Mouse (Mus musculus) liver, embryonic 14.5 days (tissue): ENCODE data around the gene Metrn. TPM values are rescaled to one million over a fixed set of nuclear protein-coding genes. Genes with fewer than 3 reads are reported as not detected.

ENCODE experiments used
- ATAC-seq: fragments of 200-750 bp; cut with Nextera tagmentation; 2 replicates; pipeline ENCODE4 v1.8.0; 2017; ENCODE audit warnings: moderate number of reproducible peaks, mild to moderate bottlenecking, moderate library complexity; ENCODE audit not compliant: insufficient read depth
- DNase-seq, 3 experiments: peaks; one replicate each; pipeline ENCODE4 v3.0.0-alpha.2; 2012 to 2013; ENCODE audit warnings: low read depth in 3 of 3, low spot score in 3 of 3
- H3K27ac ChIP-seq: fragments of 300-500 bp; sonication (generic); 2 replicates; pipeline ENCODE4 v1.5.1; 2014; ENCODE audit warnings: moderate library complexity, mild to moderate bottlenecking, control low read depth, inconsistent platforms
- H3K27me3 ChIP-seq: fragments of 300-500 bp; sonication (generic); 2 replicates; pipeline ENCODE4 v1.6.1; 2014; ENCODE audit warnings: mild to moderate bottlenecking, low read length, moderate library complexity; ENCODE audit not compliant: control insufficient read depth, insufficient read depth
- H3K36me3 ChIP-seq: fragments of 300-500 bp; sonication (generic); replicated peaks from 2 replicates; pipeline ENCODE4 v1.6.1; 2014; ENCODE audit warnings: low read depth; ENCODE audit not compliant: control insufficient read depth, insufficient read depth
- H3K4me1 ChIP-seq, 2 experiments: fragments of 200-500 bp in 1 of 2; fragments of 300-500 bp in 1 of 2; sonication (generic) in 1 of 2; replicated peaks; 2 replicates each; pipeline ENCODE4 v1.6.1; 2012 to 2014; ENCODE audit warnings: antibody characterized with exemption in 1 of 2, inconsistent platforms in 1 of 2, low read length in 1 of 2; ENCODE audit not compliant: control insufficient read depth in 2 of 2, insufficient read depth in 2 of 2
- H3K4me2 ChIP-seq: fragments of 300-500 bp; sonication (generic); 2 replicates; pipeline ENCODE4 v1.6.1; 2014; ENCODE audit warnings: low read depth, mild to moderate bottlenecking, control low read depth, moderate library complexity
- H3K4me3 ChIP-seq, 2 experiments: fragments of 200-500 bp in 1 of 2; fragments of 300-500 bp in 1 of 2; sonication (generic) in 1 of 2; 2 replicates each; pipeline ENCODE4 v1.5.1; 2012 to 2014; ENCODE audit warnings: low read depth in 2 of 2, low read length in 2 of 2, mild to moderate bottlenecking in 2 of 2, control low read depth in 1 of 2, inconsistent platforms in 1 of 2, moderate library complexity in 1 of 2; ENCODE audit not compliant: insufficient read depth in 1 of 2
- H3K9ac ChIP-seq: fragments of 300-500 bp; sonication (generic); replicated peaks from 2 replicates; pipeline ENCODE4 v1.6.1; 2014; ENCODE audit warnings: mild to moderate bottlenecking, control low read depth, moderate library complexity
- H3K9me3 ChIP-seq: fragments of 300-500 bp; sonication (generic); 2 replicates; pipeline ENCODE4 v1.6.1; 2016; ENCODE audit warnings: low read length, mixed read lengths; ENCODE audit not compliant: control insufficient read depth
- CTCF ChIP-seq: IDR thresholded peaks from 2 replicates; pipeline ENCODE4 v1.5.1; 2016; ENCODE audit warnings: antibody characterized with exemption, low read depth, control low read depth
- EP300 ChIP-seq: IDR thresholded peaks from 2 replicates; pipeline ENCODE4 v1.6.1; 2016; ENCODE audit warnings: antibody characterized with exemption, low read depth
- WGBS: fragments of 180-500 bp; shearing (Covaris S2); extraction: QIAGEN DNeasy Blood & Tissue Kit; methylation state at CpG from one replicate; pipeline ENCODE4 v1.1.7; 2014; ENCODE audit not compliant: insufficient replicate concordance; 5-methylcytosine and 5-hydroxymethylcytosine counted together
- polyA plus RNA-seq, 2 experiments: library from polyadenylated mRNA; depleted of rRNA in 1 of 2; stranded (reverse) in 1 of 2; unstranded in 1 of 2; fragments of >200 nt; fragmentation: Nextera tagmentation in 1 of 2; extraction: Ambion mirVana in 1 of 2; gene quantifications; 2 replicates each; pipeline versions ENCODE4 v1.2.1 to v1.2.3; 2012 to 2014

The Metrn gene
- polyA plus RNA-seq, 2 experiments = 4.1 to 20.3 TPM

DNA sequence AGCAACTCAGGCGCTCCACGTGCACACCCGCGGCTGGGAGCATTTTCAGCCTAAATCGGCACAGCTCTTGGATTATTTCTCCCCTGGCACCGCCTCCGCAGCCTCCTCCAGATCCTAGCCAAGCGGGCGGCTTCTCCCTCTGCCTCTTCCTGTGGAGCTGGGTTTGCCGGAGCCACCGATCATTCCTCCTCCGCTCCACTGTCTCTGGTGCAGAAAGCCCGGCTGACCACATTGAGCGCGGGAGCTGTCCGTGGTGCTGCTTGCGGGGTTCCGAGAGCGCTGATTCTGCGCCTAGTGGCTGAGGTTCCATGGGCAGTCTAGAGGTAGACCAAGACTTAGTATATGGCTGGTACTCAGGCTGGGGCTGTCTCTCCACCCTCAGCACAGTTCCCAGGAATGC lies 16.5 kb upstream of the Metrn start:
- no peak overlapping the region for H3K27ac ChIP-seq
- TF ChIP-seq EP300 (no peak), CTCF (peak; percentile 74)
- H3K4me3 ChIP-seq = no peak overlapping the region
- H3K4me1 ChIP-seq = no peaks in the 10 kb centered on the region
- 4% methylated on average over 20 of the region's 20 CpGs for WGBS
- H3K9ac ChIP-seq = no peak overlapping the region
- peaks cover 42% of the 10 kb centered on the region for H3K27me3 ChIP-seq
- no peaks in the 10 kb centered on the region for H3K9me3 ChIP-seq
- ATAC-seq (no peak), DNase-seq (peak in 1 of 3 experiments; percentile 52)
- H3K36me3 ChIP-seq = no peaks in the 10 kb centered on the region
- H3K4me2 ChIP-seq = no peak overlapping the region

DNA sequence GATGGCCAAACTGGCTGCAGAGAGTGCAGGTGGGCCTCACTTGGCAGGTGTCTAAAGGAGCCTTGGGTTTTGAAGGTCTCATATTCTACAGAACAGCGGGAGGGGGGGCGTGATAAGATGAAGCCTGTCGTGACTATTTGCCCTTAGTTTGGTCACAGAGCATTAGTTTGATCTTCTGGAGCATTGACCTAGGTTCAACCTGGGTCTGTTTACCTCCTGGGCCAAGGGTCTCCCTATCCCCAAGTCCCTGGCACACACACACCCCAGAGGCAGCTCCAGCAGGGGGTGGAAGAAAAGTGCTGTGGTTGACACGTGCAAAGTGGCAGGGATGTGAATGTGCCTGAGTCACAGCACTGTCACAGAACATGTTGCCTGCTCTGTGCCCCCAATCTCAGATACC lies 14.0 kb upstream of the Metrn start:
- no peak overlapping the region for H3K4me3 ChIP-seq
- H3K4me2 ChIP-seq = no peak overlapping the region
- H3K4me1 ChIP-seq = no peaks in the 10 kb centered on the region
- H3K36me3 ChIP-seq = no peaks in the 10 kb centered on the region
- no peak for TF ChIP-seq CTCF
- TF ChIP-seq EP300 = no peak
- no peak overlapping the region for H3K27ac ChIP-seq
- no peaks in the 10 kb centered on the region for H3K9me3 ChIP-seq
- DNase-seq (no peak), ATAC-seq (no peak)
- H3K9ac ChIP-seq = no peak overlapping the region
- 45% methylated on average over 4 of the region's 4 CpGs for WGBS
- H3K27me3 ChIP-seq = peaks cover 43% of the 10 kb centered on the region

DNA sequence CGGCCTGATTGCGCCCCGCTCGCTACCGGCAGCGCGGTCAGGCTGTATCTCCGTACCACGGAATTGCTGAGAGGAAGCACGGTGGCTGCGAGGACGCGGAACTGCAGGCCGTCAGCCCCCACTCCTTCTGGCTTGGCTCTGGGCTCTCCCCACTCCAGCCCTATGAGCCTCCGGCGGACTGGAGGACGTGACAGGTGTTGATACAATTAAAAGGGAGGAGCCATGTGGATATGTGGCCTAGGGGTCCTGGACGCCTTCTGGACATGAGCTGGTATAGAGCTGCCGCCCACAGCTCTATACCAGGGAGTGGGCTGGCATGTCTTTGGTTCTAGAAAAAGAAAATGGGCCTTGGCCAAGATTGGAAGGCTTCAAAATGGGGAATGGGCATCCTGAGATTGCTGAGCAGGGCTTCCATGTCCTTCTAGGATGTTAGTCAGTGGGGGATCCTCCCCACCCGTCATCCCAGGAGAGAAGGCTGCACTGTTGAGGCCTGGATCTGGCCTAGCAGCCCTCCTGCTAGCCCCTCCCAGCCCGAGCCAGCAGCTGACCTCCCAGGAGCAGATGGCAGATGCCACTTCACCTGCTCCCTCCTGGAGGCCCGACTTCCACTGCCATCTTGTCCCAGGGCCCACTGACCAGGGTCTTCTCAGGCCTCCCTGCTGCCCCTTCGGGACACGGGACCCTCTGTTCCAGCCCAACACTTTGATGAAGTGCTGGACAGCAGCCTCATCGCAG lies 12.8 kb upstream of the Metrn start:
- no peaks in the 10 kb centered on the region for H3K9me3 ChIP-seq
- H3K27me3 ChIP-seq = peaks cover 43% of the 10 kb centered on the region
- H3K4me3 ChIP-seq = peak overlapping the region; percentile 15 to 53; a peak in 3 of 4 replicates
- 10% methylated on average over 25 of the region's 25 CpGs for WGBS
- no peak overlapping the region for H3K9ac ChIP-seq
- TF ChIP-seq EP300 (no peak), CTCF (no peak)
- no peak overlapping the region for H3K27ac ChIP-seq
- ATAC-seq = no peak
- no peaks in the 10 kb centered on the region for H3K36me3 ChIP-seq
- H3K4me1 ChIP-seq = no peaks in the 10 kb centered on the region
- DNase-seq = no peak
- H3K4me2 ChIP-seq = peak overlapping the region; percentile 61

- 1% methylated on average over 93 of the region's 100 CpGs for WGBS
- H3K27me3 ChIP-seq = peaks cover 43% of the 10 kb centered on the region
- peak within 1 kb of the TSS; percentile 61 for H3K4me2 ChIP-seq
- H3K36me3 ChIP-seq = no peaks in the 10 kb centered on the region
- DNase-seq (no peak), ATAC-seq (peak; percentile 55; the same call in 1 of the 2 replicates)
- no peak within 1 kb of the TSS for H3K9ac ChIP-seq
- no peak within 1 kb of the TSS for H3K27ac ChIP-seq
- H3K4me1 ChIP-seq = no peaks in the 10 kb centered on the region
- TF ChIP-seq CTCF = peak; percentile 18; the same call in 1 of the 2 replicates
- no peak for TF ChIP-seq EP300
- H3K9me3 ChIP-seq = no peaks in the 10 kb centered on the region
- H3K4me3 ChIP-seq = peak within 1 kb of the TSS; percentile 28 to 53
Observed at GRCm38 (mm10) chr17:25808789-25809605, 12.1 kb upstream of the Metrn start, which contains the start of gene Fbxl16. TSS of gene Fbxl16 (plus strand) at chr17:25809085.

GRCm38 (mm10) chr17:25808028-25808427 lies 11.1 kb upstream of the Metrn start:
- H3K4me3 ChIP-seq = no peak overlapping the region
- no peaks in the 10 kb centered on the region for H3K36me3 ChIP-seq
- no peak overlapping the region for H3K9ac ChIP-seq
- WGBS = 29% methylated on average over 5 of the region's 5 CpGs
- peaks cover 43% of the 10 kb centered on the region for H3K27me3 ChIP-seq
- ATAC-seq = no peak
- H3K27ac ChIP-seq = no peak overlapping the region
- H3K4me2 ChIP-seq = no peak overlapping the region
- DNase-seq = no peak
- no peaks in the 10 kb centered on the region for H3K4me1 ChIP-seq
- no peak for TF ChIP-seq CTCF
- no peak for TF ChIP-seq EP300
- no peaks in the 10 kb centered on the region for H3K9me3 ChIP-seq
